Mouse (Mus musculus) stomach, postnatal 0 days (tissue): ENCODE data around the gene Smim20. TPM values are rescaled to one million over a fixed set of nuclear protein-coding genes. Genes with fewer than 3 reads are reported as not detected.

ENCODE experiments used
- ATAC-seq: fragments of 200-750 bp; cut with Nextera tagmentation; 2 replicates; pipeline ENCODE4 v1.8.0; 2017; ENCODE audit not compliant: low FRiP score, low TSS enrichment
- DNase-seq: peaks from one replicate; pipeline ENCODE4 v3.0.0-alpha.2; 2016; ENCODE audit warnings: low spot score
- H3K27ac ChIP-seq: fragments of 300-500 bp; sonication (generic); replicated peaks from 2 replicates; pipeline ENCODE4 v1.5.1; 2014; ENCODE audit warnings: mild to moderate bottlenecking, control low read depth
- H3K27me3 ChIP-seq: fragments of 300-500 bp; sonication (generic); 2 replicates; pipeline ENCODE4 v1.6.1; 2014; ENCODE audit warnings: low read length; ENCODE audit not compliant: control insufficient read depth, insufficient read depth
- H3K36me3 ChIP-seq: fragments of 300-500 bp; sonication (generic); 2 replicates; pipeline ENCODE4 v1.6.1; 2014; ENCODE audit warnings: low read length, mixed read lengths; ENCODE audit not compliant: control insufficient read depth, insufficient read depth
- H3K4me1 ChIP-seq: fragments of 300-500 bp; sonication (generic); replicated peaks from 2 replicates; pipeline ENCODE4 v1.6.1; 2014; ENCODE audit warnings: antibody characterized with exemption; ENCODE audit not compliant: control insufficient read depth, insufficient read depth
- H3K4me2 ChIP-seq: fragments of 300-500 bp; sonication (generic); replicated peaks from 2 replicates; pipeline ENCODE4 v1.6.1; 2014; ENCODE audit warnings: low read depth, mild to moderate bottlenecking, control low read depth, moderate library complexity
- H3K4me3 ChIP-seq: fragments of 300-500 bp; sonication (generic); 2 replicates; pipeline ENCODE4 v1.5.1; 2014; ENCODE audit warnings: low read depth, low read length, control low read depth
- H3K9ac ChIP-seq: fragments of 300-500 bp; sonication (generic); 2 replicates; pipeline ENCODE4 v1.6.1; 2014; ENCODE audit warnings: mild to moderate bottlenecking, low read length, control low read depth, mixed read lengths
- H3K9me3 ChIP-seq: fragments of 300-500 bp; sonication (generic); 2 replicates; pipeline ENCODE4 v1.6.1; 2016; ENCODE audit warnings: low read length; ENCODE audit not compliant: control insufficient read depth
- CTCF ChIP-seq: IDR thresholded peaks from 2 replicates; pipeline ENCODE4 v1.5.1; 2016; ENCODE audit warnings: antibody characterized with exemption, low read depth, mild to moderate bottlenecking, moderate library complexity
- EP300 ChIP-seq: optimal IDR thresholded peaks from 2 replicates; pipeline ENCODE3; 2016; ENCODE audit warnings: antibody characterized with exemption
- WGBS: fragments of 180-500 bp; shearing (Covaris S2); extraction: QIAGEN DNeasy Blood & Tissue Kit; methylation state at CpG from one replicate; pipeline ENCODE4 v1.1.7; 2014; 5-methylcytosine and 5-hydroxymethylcytosine counted together
- polyA plus RNA-seq: library from polyadenylated mRNA; unstranded; fragments of >200 nt; fragmentation: Nextera tagmentation; extraction: Ambion mirVana; gene quantifications from 2 replicates; pipeline ENCODE4 v1.2.1, GENCODE M21; 2015

The Smim20 gene
- polyA plus RNA-seq, 1 experiment from 2014 or later = 82.9 TPM

DNA sequence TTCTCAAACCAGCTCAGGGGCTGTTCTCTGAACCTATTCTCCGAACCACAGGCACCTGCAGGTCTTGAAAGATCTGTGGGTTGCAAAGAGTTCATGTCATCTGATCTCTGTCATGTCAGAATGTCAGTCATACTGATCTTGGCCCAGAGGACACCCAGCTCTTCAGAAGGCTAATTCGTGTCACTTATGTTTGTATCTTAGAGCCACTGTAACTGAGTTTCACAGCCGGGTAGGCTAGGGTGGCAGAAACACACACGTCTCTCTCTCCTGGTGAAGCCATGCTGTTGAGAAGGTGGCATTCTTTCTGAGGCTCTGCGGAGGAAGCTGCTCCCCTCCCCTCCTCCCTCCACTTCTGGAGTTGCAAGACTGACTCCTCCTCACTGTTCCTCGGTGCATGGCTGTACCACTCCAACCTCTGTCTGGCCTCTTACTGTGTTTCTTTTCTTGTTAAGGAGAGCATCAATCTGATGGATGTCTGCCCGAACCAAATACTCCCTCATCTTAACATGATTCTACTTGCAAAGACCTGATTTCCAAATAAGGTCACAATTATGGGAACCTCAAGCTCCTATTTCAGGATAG is 51.1 kb downstream of the Smim20 start:
- Histone ChIP-seq H3K9me3 (no peaks in the 10 kb centered on the region), H3K4me3 (no peak overlapping the region), H3K36me3 (no peaks in the 10 kb centered on the region), H3K9ac (no peak overlapping the region), H3K27me3 (no peaks in the 10 kb centered on the region), H3K4me1 (no peaks in the 10 kb centered on the region), H3K27ac (no peak overlapping the region), H3K4me2 (no peak overlapping the region)
- TF ChIP-seq EP300 (no peak), CTCF (no peak)
- ATAC-seq (0 out of 2 replicates have a peak, but pooled peaks have one; percentile 32), DNase-seq (no peak)
- WGBS = 69% methylated on average over 7 of the region's 7 CpGs

DNA sequence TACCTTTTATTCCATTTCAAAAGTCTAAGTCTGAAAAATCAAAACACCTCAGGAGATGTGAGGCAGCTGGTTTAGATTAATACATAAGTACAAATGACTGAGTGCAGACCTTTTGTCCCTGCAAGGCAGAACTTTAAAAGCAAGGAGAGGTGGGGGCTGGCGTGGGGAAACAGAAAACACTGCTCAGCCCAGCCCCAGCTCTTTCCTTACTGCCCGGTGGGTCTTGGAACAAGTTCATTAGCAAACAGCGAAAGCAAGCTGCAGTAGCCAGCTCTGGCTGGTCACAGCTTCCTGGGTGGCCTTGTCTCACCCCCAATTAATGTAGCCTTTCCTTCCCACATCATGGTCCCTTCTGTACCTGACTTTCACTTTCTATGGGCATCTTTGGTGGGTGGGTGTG is 53.4 kb downstream of the Smim20 start:
- ATAC-seq (no peak), DNase-seq (no peak)
- H3K4me2 ChIP-seq = no peak overlapping the region
- TF ChIP-seq EP300 = no peak
- no peak for TF ChIP-seq CTCF
- H3K27ac ChIP-seq = no peak overlapping the region
- H3K4me1 ChIP-seq = no peaks in the 10 kb centered on the region
- H3K9me3 ChIP-seq = no peaks in the 10 kb centered on the region
- no peak overlapping the region for H3K4me3 ChIP-seq
- H3K9ac ChIP-seq = no peak overlapping the region
- H3K36me3 ChIP-seq = no peaks in the 10 kb centered on the region
- 38% methylated on average over 3 of the region's 3 CpGs for WGBS
- H3K27me3 ChIP-seq = no peaks in the 10 kb centered on the region

DNA sequence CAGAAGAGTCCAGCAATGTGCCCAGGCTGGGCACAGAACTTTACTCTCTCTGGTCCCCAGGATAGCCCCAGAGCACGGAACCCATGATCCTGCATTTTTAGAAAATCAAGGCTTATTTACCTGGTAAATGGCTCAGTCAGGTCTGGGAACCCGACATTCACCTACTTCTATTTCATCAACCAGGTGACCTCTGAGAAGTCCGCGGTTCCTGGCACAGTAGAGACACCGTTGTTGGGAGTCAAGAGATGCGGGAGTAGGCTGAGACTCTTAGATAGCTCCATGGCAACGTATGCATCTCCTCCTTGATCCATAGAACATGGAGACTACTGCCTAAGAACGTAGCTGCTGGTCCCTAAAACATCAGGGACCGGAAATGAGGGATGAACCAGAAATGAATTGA is 55.0 kb downstream of the Smim20 start:
- no peak overlapping the region for H3K4me2 ChIP-seq
- H3K4me1 ChIP-seq = no peaks in the 10 kb centered on the region
- H3K27ac ChIP-seq = no peak overlapping the region
- H3K36me3 ChIP-seq = no peaks in the 10 kb centered on the region
- ATAC-seq (no peak), DNase-seq (no peak)
- H3K4me3 ChIP-seq = no peak overlapping the region
- no peaks in the 10 kb centered on the region for H3K27me3 ChIP-seq
- no peaks in the 10 kb centered on the region for H3K9me3 ChIP-seq
- 89% methylated on average over 9 of the region's 9 CpGs for WGBS
- H3K9ac ChIP-seq = no peak overlapping the region
- TF ChIP-seq EP300 (no peak), CTCF (no peak)

DNA sequence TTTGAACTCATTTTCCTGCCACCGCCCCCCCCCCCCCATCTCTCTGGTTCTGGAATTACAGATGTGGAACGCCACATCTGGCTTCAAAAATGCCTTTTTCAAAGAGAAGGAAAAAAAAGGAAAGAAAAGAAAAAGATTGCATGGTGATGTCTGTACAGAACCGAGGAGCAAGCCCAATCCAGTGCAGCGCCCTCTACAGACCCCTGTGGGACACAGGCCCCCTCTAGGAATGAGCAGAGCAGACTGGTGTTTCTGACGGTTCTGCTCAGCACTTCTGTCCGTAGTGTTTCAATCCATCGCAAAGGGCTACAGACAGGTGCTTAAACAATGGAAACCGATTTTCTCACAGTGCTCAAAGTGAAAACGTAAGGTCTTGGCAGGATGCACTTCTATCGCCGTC is 55.6 kb downstream of the Smim20 start:
- ATAC-seq = no peak
- Histone ChIP-seq H3K4me3 (no peak overlapping the region), H3K9ac (no peak overlapping the region), H3K27me3 (no peaks in the 10 kb centered on the region), H3K36me3 (no peaks in the 10 kb centered on the region), H3K9me3 (no peaks in the 10 kb centered on the region), H3K4me2 (no peak overlapping the region), H3K27ac (no peak overlapping the region), H3K4me1 (no peaks in the 10 kb centered on the region)
- no peak for DNase-seq
- 73% methylated on average over 11 of the region's 11 CpGs for WGBS
- TF ChIP-seq CTCF (peak; percentile 37), EP300 (no peak)

DNA sequence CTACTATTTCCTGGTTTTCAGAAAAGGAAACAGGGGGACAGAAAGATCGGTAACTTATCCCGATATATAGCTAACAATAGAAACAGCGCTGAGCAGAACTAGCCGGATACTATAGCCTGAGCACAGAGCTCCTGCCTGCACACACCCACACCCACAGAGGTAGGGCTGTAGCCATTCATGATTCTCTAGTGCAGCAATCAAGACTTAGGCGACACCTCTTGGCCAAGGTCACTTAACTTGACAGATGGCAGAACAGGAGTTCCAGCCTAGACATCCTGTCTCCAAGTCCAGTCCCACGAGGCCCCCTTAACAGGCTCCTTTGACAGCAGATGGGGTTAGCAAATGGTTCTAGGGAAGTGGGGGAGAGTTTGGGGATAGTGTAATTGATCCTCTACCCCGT is 56.2 kb downstream of the Smim20 start:
- ATAC-seq (no peak), DNase-seq (no peak)
- Histone ChIP-seq H3K4me1 (no peaks in the 10 kb centered on the region), H3K27me3 (no peaks in the 10 kb centered on the region), H3K4me2 (no peak overlapping the region), H3K4me3 (no peak overlapping the region), H3K9ac (no peak overlapping the region), H3K27ac (no peak overlapping the region), H3K9me3 (no peaks in the 10 kb centered on the region), H3K36me3 (no peaks in the 10 kb centered on the region)
- 59% methylated on average over 7 of the region's 7 CpGs for WGBS
- TF ChIP-seq CTCF (no peak), EP300 (no peak)

DNA sequence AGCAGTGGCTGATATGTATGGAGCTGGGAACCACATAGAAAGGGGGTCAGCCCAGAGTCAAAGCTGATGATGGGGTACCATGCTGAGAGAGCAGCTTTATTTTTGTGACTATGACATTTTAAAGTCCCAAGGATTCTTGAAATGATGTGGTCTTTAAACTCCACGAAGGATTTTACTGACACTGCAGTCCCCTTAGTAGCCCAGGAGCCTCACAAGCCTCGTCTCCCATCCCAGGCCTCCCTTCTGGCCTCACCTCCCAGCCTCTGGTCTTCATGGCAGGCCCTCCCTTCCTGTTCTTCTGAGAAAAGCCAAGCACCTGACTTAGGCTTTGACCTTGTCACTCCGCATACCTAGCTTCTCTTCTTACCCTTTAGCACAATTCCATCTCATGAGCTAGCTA is 57.4 kb downstream of the Smim20 start:
- H3K4me1 ChIP-seq = no peaks in the 10 kb centered on the region
- no peak overlapping the region for H3K9ac ChIP-seq
- ATAC-seq = no peak
- no peak overlapping the region for H3K27ac ChIP-seq
- no peak overlapping the region for H3K4me3 ChIP-seq
- WGBS = 82% methylated on average over 3 of the region's 3 CpGs
- H3K4me2 ChIP-seq = no peak overlapping the region
- no peaks in the 10 kb centered on the region for H3K9me3 ChIP-seq
- no peaks in the 10 kb centered on the region for H3K27me3 ChIP-seq
- TF ChIP-seq EP300 (no peak), CTCF (no peak)
- no peak for DNase-seq
- H3K36me3 ChIP-seq = no peaks in the 10 kb centered on the region
